Mouse (Mus musculus) embryonic fibroblast, embryonic 13.5 days (primary cell): ENCODE data around the gene Brpf1. TPM values are rescaled to one million over a fixed set of nuclear protein-coding genes. Genes with fewer than 3 reads are reported as not detected.

Source experiments
- H3K27ac ChIP-seq: 2 replicates; pipeline ENCODE4 v1.5.1; 2012; ENCODE audit warnings: low read length, control low read depth, inconsistent platforms; ENCODE audit not compliant: insufficient read depth
- H3K4me1 ChIP-seq: 2 replicates; pipeline ENCODE4 v1.6.1; 2011; ENCODE audit warnings: low read length; ENCODE audit not compliant: control insufficient read depth, insufficient read depth
- H3K4me3 ChIP-seq: 2 replicates; pipeline ENCODE4 v1.5.1; 2011; ENCODE audit warnings: mild to moderate bottlenecking, control low read depth, low read length; ENCODE audit not compliant: insufficient read depth
- CTCF ChIP-seq: IDR thresholded peaks from 2 replicates; pipeline ENCODE4 v1.5.1; 2011; ENCODE audit warnings: mild to moderate bottlenecking, control low read depth, low read length, moderate library complexity, borderline replicate concordance; ENCODE audit not compliant: insufficient read depth
- POLR2A ChIP-seq: IDR thresholded peaks from 2 replicates; pipeline ENCODE4 v1.6.1; 2011; ENCODE audit warnings: low read depth, mild to moderate bottlenecking, control low read depth, low read length, moderate library complexity
- polyA plus RNA-seq: library from polyadenylated mRNA; stranded (reverse); fragments of >200 nt; gene quantifications from 2 replicates; pipeline ENCODE4 v1.2.4, GENCODE M21; 2011; ENCODE audit warnings: low read depth; ENCODE audit not compliant: missing spikeins, insufficient read length

Brpf1 gene
- polyA plus RNA-seq, 1 experiment, result 16.5 TPM

DNA sequence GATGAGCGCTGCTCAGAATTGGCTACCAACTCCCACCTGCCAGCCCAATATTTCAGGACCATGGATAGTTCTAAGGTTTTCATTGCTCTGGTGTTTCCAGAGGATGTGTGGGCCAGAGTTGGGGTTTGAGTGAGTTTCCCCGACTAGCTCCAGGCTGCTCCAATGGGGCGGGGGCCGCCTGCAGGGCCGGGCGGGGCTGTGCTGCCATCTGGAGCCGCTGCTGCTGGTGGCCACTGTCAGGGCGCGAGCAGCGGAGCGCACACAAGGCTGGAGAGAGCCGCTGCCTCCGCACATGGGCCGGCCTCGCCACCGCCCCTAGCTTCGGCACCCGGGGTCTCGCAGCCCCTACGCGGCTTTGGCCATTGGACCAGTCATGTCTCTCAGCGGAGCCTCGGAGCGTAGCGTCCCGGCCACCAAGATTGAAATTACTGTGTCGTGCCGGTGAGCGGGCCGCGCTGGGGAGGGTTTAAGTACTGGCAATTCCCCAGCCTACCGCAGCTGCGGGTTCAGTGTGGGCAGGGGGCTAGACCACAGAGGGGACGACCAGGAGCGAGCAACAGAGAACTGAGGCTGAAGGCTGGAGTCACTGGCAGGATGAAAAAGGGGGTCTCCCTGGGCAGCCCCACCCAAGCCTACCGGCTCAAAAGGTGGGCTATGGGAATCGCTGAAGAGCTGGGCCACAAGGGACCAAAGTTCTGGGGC is 24.7 kb upstream of the Brpf1 start, which contains the start of gene Cpne9:
TSS of gene Cpne9 (plus strand) at position 207 of the 702 bp plus-strand sequence.
- TF ChIP-seq CTCF (no peak), POLR2A (no peak)
- Histone ChIP-seq H3K4me3 (no peak within 1 kb of the TSS), H3K27ac (no peak within 1 kb of the TSS), H3K4me1 (no peaks in the 10 kb centered on the region)

DNA sequence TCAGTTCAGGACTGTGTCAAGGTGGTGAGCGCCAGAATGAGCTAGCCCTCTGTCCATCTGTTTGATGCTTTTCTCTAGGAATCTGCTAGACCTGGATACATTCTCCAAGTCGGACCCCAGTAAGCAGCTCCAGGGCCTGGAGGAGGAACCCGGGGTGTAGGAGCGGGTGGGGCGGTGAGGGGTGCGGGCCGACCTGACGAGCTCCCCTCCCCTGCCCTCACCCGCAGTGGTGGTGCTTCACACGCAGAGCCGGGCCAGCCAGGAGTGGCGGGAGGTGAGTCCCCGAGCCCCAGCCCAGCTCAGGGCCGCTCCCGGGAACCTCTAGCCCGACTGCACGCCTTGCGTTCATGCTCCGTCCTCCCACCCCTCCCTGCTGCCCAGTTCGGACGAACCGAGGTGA is 24.0 kb upstream of the Brpf1 start:
- Histone ChIP-seq H3K4me3 (no peak overlapping the region), H3K4me1 (no peaks in the 10 kb centered on the region), H3K27ac (no peak overlapping the region)
- TF ChIP-seq CTCF (no peak), POLR2A (no peak)

DNA sequence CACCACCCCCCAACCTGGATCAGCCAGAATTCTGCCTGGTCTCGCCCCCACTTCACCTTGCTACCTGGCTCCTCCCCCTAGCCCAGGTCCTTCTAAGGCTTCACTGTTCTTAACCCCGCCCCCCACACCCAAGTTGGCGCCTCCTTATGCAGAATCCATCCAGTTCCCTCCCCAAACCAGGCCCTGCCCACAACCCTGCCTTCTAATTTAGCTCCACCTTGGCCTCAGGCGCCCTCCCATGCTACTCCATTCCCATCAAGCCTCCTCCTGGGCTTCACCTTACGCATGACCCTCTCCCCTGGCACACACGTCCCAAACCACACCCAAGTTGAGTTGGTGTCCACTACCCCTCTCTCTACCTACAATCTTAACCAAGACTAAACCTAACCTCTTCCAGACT is 23.4 kb upstream of the Brpf1 start:
- Histone ChIP-seq H3K4me1 (no peaks in the 10 kb centered on the region), H3K4me3 (no peak overlapping the region), H3K27ac (no peak overlapping the region)
- TF ChIP-seq POLR2A (no peak), CTCF (no peak)

DNA sequence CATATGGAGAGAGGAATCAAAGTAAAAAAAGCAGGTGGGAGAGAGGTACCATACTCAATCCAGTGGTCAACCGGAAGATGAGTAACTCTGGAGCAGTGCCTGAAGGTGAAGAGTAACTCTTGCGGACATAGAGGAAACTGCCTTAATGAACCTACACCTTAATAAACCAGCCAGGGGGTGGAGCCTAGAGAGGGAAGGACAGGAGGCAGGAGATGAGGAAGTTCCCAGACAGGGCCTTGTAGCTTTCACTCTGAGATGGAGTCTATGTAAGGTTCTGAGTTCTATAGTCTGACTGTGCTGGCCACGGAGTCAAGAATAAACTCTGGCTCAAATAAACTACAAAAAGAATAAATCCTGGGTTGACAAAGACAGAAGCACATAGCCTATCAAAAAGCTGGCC is 22.0 kb upstream of the Brpf1 start:
- no peak overlapping the region for H3K27ac ChIP-seq
- TF ChIP-seq POLR2A (no peak), CTCF (no peak)
- no peak overlapping the region for H3K4me3 ChIP-seq

DNA sequence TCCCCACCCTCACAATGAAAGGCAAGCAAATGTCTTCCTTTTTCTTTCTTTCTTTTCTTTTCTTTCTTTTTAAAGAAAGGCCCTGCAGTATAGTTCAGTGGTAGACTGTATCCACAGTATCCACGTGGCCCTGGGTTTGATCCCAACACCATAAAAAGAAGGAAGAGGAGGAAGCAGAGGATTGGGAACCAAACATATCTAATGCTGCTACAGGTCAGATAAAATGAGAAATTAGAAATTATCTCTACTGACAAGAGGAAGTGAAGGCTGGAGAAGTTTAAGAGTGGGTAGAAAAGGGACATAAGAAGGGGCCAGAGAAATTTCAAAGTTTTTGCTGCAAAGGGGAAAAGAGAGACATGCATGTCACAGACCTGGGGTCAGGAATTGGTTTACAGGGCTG is 20.6 kb upstream of the Brpf1 start:
- Histone ChIP-seq H3K27ac (no peak overlapping the region), H3K4me1 (no peaks in the 10 kb centered on the region), H3K4me3 (no peak overlapping the region)
- no peak for TF ChIP-seq CTCF
- TF ChIP-seq POLR2A, result no peak

More for the DNA sequence above, 22.0 kb upstream of the Brpf1 start:
- H3K4me1 ChIP-seq, result no peaks in the 10 kb centered on the region

DNA sequence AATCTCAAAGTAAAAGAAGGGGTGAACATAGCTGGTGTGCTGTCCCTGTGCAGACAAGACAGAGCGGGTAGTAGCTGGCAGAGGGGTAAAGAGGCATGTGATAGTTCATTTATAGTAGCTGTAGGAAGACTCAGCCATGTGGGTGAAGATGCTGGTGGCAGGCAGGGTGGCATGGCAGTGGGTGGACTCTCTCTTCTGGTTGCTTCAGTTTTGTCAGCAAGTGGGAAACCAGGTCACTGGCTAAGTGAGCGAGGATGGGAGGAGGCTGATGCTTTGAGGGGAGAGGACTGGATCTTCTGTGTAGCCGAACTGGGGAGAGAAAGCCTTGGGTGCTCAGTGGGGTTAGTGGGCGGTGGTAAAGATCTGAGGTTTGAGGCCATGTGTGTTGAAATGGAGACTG is 19.7 kb upstream of the Brpf1 start:
- Histone ChIP-seq H3K27ac (no peak overlapping the region), H3K4me3 (no peak overlapping the region), H3K4me1 (no peaks in the 10 kb centered on the region)
- TF ChIP-seq POLR2A (no peak), CTCF (no peak)

DNA sequence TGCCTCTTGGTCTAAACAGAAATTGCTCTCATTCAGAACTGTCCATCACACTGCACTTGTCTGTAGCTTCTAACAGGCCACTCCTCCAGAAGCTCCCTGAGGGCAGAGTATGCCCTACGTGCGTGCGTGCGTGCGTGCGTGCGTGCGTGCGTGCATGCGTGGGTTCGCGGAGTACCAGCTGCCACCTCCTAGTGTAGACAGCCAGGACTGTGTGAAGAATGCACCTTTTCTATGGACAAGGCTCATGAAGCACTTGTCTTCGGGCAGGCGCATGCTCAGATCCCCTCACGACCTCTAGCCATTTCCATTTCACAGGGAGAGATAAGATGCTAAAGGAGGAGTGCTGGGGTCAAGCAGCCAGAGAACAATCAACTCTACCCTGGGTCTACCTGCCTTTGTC is 17.6 kb upstream of the Brpf1 start:
- Histone ChIP-seq H3K4me3 (no peak overlapping the region), H3K4me1 (no peaks in the 10 kb centered on the region), H3K27ac (no peak overlapping the region)
- TF ChIP-seq POLR2A (no peak), CTCF (no peak)

DNA sequence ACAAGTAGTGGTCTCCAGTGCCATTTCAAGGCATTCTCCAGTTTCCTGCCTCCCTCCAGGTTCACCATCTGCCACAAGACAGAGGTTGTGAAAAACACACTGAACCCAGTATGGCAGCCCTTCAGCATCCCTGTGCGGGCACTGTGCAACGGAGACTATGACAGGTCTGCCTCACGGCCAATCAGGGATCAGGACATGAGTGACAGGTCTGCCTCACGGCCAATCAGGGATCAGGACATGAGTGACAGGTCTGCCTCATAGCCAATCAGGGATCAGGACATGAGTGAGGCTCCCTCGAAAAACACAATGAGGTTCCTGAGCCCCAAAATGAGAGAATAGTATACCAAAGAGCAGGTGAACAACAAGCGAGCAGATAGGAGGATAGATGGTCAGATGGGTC is 16.6 kb upstream of the Brpf1 start:
- H3K4me1 ChIP-seq, result no peaks in the 10 kb centered on the region
- no peak overlapping the region for H3K4me3 ChIP-seq
- H3K27ac ChIP-seq, result no peak overlapping the region
- TF ChIP-seq POLR2A (no peak), CTCF (no peak)

DNA sequence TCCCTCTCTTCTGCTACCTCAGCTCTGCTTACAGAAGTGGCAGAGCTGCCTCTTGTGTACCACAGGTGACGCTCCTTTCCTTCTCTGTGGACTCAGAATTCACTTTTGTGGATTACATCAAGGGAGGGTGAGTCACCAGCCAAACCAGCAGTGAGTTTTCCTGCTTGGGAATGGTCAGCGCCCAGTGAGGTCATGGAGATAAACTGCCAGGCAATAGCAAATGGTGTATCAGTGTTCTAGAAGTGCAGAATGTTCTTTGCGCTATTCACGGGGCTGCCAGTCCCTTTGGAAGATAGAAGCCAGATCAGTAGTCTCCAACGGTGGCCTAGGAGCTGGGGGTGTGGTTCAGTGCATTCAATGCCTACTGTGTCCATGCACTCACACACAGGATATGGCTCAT is 14.0 kb upstream of the Brpf1 start:
- Histone ChIP-seq H3K27ac (no peak overlapping the region), H3K4me1 (no peaks in the 10 kb centered on the region), H3K4me3 (no peak overlapping the region)
- no peak for TF ChIP-seq CTCF
- no peak for TF ChIP-seq POLR2A

DNA sequence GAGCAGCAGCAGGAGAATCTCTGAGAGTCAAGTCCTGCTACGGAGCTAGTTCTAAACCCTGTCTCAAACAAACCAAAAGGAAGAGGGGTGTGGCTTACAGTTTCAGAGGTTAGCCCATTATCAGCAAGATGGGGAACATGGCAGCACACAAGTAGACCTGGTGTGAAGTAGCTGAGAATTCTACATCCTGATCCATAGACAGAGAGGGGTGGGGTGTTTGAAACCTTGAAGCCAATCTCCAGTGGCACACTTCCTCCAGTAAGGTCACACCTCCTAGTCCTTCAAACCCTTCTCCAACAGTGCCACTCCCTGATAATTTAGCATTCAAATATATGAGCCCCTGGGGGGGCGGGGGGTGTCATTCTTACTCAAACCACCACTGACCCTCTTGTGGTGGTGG is 10.9 kb upstream of the Brpf1 start:
- no peaks in the 10 kb centered on the region for H3K4me1 ChIP-seq
- no peak overlapping the region for H3K27ac ChIP-seq

More for the DNA sequence above, 10.9 kb upstream of the Brpf1 start:
- H3K4me3 ChIP-seq, result no peak overlapping the region
- TF ChIP-seq CTCF, result no peak
- TF ChIP-seq POLR2A, result no peak
